Mouse (Mus musculus) heart, embryonic 11.5 days (tissue): ENCODE results near the gene Fam234a. TPM values are rescaled to one million over a fixed set of nuclear protein-coding genes. Genes with fewer than 3 reads are reported as not detected.
"Not testable (repeated sequence)": the region's sequence is repeated elsewhere in the genome, so short reads cannot be mapped to it uniquely, and the experiment has no call there.

Experiments
- ATAC-seq: fragments of 200-750 bp; cut with Nextera tagmentation; replicated peaks from 2 replicates; pipeline ENCODE4 v1.8.0; 2017; ENCODE audit warnings: moderate library complexity; ENCODE audit not compliant: insufficient number of reproducible peaks, low FRiP score, low TSS enrichment
- H3K27ac ChIP-seq: fragments of 300-500 bp; sonication (generic); 2 replicates; pipeline ENCODE4 v1.5.1; 2014; ENCODE audit warnings: mild to moderate bottlenecking, low read depth, low read length
- H3K27me3 ChIP-seq: fragments of 300-500 bp; sonication (generic); 2 replicates; pipeline ENCODE4 v1.6.1; 2014; ENCODE audit warnings: mild to moderate bottlenecking, low read length, mixed read lengths; ENCODE audit not compliant: control insufficient read depth, insufficient read depth
- H3K36me3 ChIP-seq: fragments of 300-500 bp; sonication (generic); 2 replicates; pipeline ENCODE4 v1.6.1; 2014; ENCODE audit warnings: mild to moderate bottlenecking, low read length, moderate library complexity, mixed read lengths; ENCODE audit not compliant: control insufficient read depth, insufficient read depth
- H3K4me1 ChIP-seq: fragments of 300-500 bp; sonication (generic); 2 replicates; pipeline ENCODE4 v1.6.1; 2014; ENCODE audit warnings: low read length; ENCODE audit not compliant: control insufficient read depth, insufficient read depth
- H3K4me2 ChIP-seq: fragments of 300-500 bp; sonication (generic); 2 replicates; pipeline ENCODE4 v1.6.1; 2014; ENCODE audit warnings: mild to moderate bottlenecking, moderate library complexity
- H3K4me3 ChIP-seq: fragments of 300-500 bp; sonication (generic); 2 replicates; pipeline ENCODE4 v1.5.1; 2014; ENCODE audit warnings: low read depth, low read length
- H3K9ac ChIP-seq: fragments of 300-500 bp; sonication (generic); 2 replicates; pipeline ENCODE4 v1.6.1; 2014; ENCODE audit warnings: mild to moderate bottlenecking, low read depth, low read length, moderate library complexity
- H3K9me3 ChIP-seq: fragments of 300-500 bp; sonication (generic); replicated peaks from 2 replicates; pipeline ENCODE4 v1.6.1; 2016; ENCODE audit warnings: low read length; ENCODE audit not compliant: control insufficient read depth
- WGBS: fragments of 180-500 bp; shearing (Covaris S2); extraction: QIAGEN DNeasy Blood & Tissue Kit; methylation state at CpG from one replicate; pipeline ENCODE4 v1.1.7; 2014; ENCODE audit not compliant: insufficient replicate concordance; 5-methylcytosine and 5-hydroxymethylcytosine counted together
- polyA plus RNA-seq: library from polyadenylated mRNA; unstranded; fragments of >200 nt; fragmentation: Nextera tagmentation; extraction: Ambion mirVana; gene quantifications from 2 replicates; pipeline ENCODE4 v1.2.1, GENCODE M21; 2014

Fam234a gene
- 34.4 and 39.7 TPM in 2 replicates for polyA plus RNA-seq

DNA sequence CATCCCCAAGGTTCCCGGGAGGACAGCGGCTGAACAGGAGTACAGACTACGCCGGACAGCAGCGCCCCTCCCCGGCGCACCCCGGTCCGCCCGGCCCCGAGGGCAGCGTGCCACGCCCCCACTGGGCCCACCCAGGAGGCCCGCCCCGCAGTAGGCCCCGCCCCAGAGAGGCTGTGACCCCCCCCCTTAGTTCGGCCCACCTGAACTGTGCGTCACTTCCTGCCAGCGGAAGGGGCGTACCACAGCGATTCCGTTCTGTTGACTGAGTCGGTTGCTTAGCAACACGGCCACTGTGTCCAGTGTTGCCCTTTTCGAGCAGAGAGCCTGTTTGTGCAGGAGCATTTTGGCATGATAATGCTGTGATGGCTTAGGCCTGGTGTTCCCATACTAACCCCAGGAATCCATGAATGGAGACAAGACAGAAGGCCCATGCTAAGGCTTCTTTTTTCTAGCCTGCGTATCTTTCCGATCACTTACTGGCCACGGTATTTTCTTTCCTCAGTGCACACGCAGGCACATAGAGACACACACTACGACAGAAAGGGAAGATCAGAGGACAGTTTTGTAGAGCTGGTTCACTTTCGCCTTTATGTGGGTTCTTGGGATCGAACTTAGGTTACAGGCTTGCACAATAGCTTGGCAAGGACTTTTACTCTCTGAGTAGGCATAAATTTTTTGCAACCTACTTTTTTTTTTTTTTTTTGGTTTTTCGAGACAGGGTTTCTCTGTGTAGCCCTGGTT is at the start of gene Fam234a:
Gene Fam234a (minus strand): TSS at position 142 of the 741 bp plus-strand sequence.
- WGBS, result 6% methylated on average over 33 of the region's 33 CpGs
- Histone ChIP-seq H3K4me3 (peak within 1 kb of the TSS; percentile 68), H3K36me3 (no peaks in the 10 kb centered on the region), H3K27me3 (no peaks in the 10 kb centered on the region), H3K9ac (peak within 1 kb of the TSS; percentile 79), H3K4me1 (peaks cover 15% of the 10 kb centered on the region), H3K9me3 (no peaks in the 10 kb centered on the region), H3K4me2 (peak within 1 kb of the TSS; percentile 91), H3K27ac (peak within 1 kb of the TSS; percentile 70)
- ATAC-seq, result peak; percentile 98

DNA sequence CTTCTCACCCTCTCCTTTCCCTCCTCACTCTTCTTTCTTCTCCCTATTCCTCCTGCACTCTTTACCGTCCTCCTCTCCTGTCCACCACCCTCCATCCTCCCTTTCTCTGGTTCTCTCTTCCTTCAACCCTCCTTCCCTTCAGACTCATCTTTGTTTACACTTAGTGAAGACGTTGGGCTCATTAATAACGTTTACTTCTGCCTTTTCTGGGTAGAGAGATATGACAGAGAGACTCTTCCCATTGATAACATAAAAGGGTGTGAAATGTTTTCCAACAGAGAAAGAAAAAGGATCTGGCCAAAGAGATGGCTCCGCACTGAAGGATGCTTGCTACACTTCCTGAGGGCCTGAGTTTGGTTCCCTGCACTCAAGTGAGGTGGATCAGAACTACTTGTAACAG is 45.4 kb upstream of the Fam234a start:
- H3K4me2 ChIP-seq, result no peak overlapping the region
- no peak overlapping the region for H3K4me3 ChIP-seq
- peaks cover 25% of the 10 kb centered on the region for H3K36me3 ChIP-seq
- H3K9ac ChIP-seq, result no peak overlapping the region
- no peaks in the 10 kb centered on the region for H3K27me3 ChIP-seq
- H3K27ac ChIP-seq, result no peak overlapping the region
- WGBS, result 81% methylated on average over 4 of the region's 4 CpGs
- no peaks in the 10 kb centered on the region for H3K4me1 ChIP-seq
- no peak for ATAC-seq
- H3K9me3 ChIP-seq, result no peaks in the 10 kb centered on the region; the same call in 1 of the 2 replicates

DNA sequence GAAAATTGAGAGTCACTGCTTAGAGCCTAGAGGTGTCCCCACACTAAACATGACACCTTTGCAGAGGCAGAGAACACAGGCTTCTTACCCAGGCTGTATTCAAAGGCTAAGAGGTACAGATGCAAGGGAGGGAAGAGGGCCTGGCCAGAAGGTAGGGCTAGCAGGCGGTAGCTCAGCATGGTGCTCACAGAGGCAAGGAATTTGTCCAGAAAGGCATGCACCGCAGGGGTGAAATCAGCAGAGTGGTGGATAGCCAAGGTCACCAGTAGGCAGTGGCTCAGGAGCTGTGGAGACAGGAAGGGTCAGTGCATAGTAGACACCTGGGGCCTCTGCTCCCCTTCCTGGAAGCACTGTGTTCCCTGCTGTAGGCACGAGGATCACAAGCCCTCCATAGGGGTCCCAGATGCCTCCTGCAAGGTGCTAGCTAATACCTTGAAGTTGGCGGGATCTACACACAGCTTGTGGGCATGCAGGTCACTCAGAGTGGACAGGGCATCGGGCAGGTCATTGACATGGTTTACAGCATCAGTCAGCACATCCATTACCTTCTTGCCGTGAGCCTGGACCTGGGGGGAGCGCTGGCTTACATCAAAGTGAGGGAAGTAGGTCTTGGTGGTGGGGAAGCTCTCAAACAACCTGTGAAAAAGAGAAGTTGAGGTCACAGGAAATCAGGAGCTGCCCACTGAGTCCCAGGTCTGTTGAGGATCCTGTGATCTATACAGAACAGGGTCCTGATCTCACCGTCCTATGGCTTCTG is 42.3 kb upstream of the Fam234a start:
- Histone ChIP-seq H3K36me3 (peaks cover 40% of the 10 kb centered on the region), H3K27ac (no peak overlapping the region), H3K4me2 (no peak overlapping the region), H3K9ac (no peak overlapping the region), H3K27me3 (no peaks in the 10 kb centered on the region), H3K9me3 (no peaks in the 10 kb centered on the region), H3K4me1 (no peaks in the 10 kb centered on the region), H3K4me3 (no peak overlapping the region)
- 87% methylated on average over 8 of the region's 8 CpGs for WGBS
- no peak for ATAC-seq

DNA sequence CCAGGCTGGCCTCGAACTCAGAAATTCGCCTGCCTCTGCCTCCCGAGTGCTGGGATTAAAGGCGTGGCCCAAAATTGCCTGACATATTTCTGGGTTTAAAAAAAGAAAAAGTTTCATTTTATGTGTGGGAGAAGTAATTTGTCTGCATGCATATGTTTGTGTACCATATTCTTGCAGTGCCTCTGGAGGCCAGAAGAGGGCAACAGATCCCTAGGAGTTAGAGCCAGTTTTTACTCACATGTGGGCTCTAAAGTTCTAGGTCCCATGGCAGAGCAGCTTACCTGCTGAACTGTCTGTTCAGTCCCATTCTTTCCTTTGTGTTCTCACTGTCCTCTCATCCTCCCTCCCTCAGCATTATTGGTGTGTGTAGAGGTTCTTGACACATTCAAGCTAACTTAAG is 32.7 kb upstream of the Fam234a start:
- H3K4me2 ChIP-seq, result no peak overlapping the region
- H3K9ac ChIP-seq, result no peak overlapping the region
- no peaks in the 10 kb centered on the region for H3K27me3 ChIP-seq
- no peak overlapping the region for H3K27ac ChIP-seq
- H3K4me1 ChIP-seq, result no peaks in the 10 kb centered on the region
- H3K4me3 ChIP-seq, result no peak overlapping the region
- peaks cover 51% of the 10 kb centered on the region for H3K36me3 ChIP-seq
- WGBS, result 97% methylated on average over 4 of the region's 4 CpGs
- no peak for ATAC-seq
- H3K9me3 ChIP-seq, result no peaks in the 10 kb centered on the region

DNA sequence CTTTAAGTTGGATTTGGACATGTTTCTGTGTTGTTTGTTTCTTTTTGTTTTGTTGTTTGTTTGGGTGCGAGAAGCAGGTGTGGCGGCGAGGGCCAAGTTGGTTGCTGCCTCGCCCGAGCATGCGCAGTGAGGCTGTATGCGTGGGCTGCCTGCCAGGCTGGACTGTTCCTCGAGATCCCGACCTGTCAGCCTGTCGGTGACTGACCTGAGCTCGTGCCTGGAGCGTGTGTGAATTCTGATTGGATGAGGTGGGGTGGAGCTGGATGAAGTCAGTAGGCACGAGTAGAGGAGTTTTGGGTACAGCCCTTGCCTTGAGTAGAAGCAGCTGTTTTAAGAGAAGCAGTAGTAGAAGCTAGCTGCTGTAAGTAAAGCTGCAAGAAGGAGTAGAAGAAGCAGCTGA is 31.9 kb upstream of the Fam234a start:
- Histone ChIP-seq H3K27ac (no peak overlapping the region), H3K9me3 (no peaks in the 10 kb centered on the region), H3K4me3 (no peak overlapping the region), H3K9ac (no peak overlapping the region), H3K4me2 (no peak overlapping the region), H3K36me3 (peaks cover 46% of the 10 kb centered on the region), H3K4me1 (no peaks in the 10 kb centered on the region), H3K27me3 (no peaks in the 10 kb centered on the region)
- WGBS, result 88% methylated on average over 13 of the region's 13 CpGs
- no peak for ATAC-seq

DNA sequence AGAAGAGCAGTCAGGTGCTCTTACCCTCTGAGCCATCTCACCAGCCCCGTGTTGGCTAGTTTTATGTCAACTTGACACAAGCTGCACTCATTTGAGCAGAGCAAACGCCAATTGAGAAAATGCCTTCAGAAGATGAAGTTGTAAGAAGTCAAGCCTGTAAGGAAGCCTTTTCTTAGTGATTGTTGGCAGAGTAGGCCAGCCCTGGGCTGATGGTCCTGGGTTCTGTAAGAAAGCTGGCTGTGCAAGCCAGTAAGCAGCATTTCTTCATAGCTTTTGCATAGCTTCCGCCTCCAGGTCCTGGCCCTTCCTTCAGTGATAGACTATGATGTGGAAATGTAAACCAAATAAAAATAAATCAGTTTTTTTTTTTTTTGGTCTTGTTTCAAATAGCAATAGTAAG is 28.5 kb upstream of the Fam234a start:
- no peak for ATAC-seq
- 86% methylated on average over 3 of the region's 3 CpGs for WGBS
- no peak overlapping the region for H3K9ac ChIP-seq

DNA sequence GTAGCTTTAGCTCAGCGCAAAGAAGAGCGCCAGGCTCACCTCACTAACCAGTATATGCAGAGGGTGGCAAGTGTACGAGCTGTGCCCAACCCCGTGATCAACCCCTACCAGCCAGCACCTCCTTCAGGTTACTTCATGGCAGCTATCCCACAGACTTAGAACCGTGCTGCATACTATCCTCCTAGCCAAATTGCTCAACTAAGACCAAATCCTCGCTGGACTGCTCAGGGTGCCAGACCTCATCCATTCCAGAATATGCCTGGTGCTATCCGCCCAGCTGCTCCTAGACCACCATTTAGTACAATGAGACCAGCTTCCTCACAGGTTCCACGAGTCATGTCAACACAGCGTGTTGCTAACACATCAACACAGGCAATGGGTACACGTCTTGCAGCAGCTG is 25.5 kb upstream of the Fam234a start:
- not testable (repeated sequence) for H3K4me2 ChIP-seq, H3K9ac ChIP-seq, H3K27me3 ChIP-seq, H3K27ac ChIP-seq, H3K4me3 ChIP-seq, H3K4me1 ChIP-seq, H3K9me3 ChIP-seq, ATAC-seq
- WGBS, result 96% methylated on average over 10 of the region's 10 CpGs
- peaks cover 26% of the 10 kb centered on the region for H3K36me3 ChIP-seq

More for the DNA sequence above, 28.5 kb upstream of the Fam234a start:
- Histone ChIP-seq H3K9me3 (no peaks in the 10 kb centered on the region), H3K4me1 (no peaks in the 10 kb centered on the region), H3K4me2 (no peak overlapping the region), H3K36me3 (peaks cover 31% of the 10 kb centered on the region), H3K27ac (no peak overlapping the region), H3K4me3 (no peak overlapping the region), H3K27me3 (no peaks in the 10 kb centered on the region)

DNA sequence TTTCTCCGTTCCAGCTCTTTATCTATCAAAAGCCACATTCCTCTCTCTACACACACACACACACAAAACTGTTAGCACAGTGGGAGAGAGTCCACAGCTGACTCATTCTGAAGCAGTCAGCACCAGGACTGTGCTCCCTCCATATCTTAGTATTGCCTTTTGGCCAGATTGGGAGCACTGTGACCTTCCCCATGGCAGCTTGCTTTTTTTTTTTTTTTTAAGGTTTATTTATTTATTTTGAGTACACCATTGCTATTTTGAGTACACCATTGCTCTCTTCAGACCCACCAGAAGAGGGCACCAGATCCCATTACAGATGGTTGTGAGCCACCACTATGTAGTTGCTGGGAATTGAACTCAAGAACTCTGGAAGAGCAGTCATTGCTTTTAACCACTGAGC is 24.8 kb upstream of the Fam234a start:
- no peak for ATAC-seq

More for the DNA sequence above, 24.8 kb upstream of the Fam234a start:
- H3K27ac ChIP-seq, result no peak overlapping the region
- WGBS, result 33% methylated on average over 1 of the region's 1 CpGs
- peaks cover 30% of the 10 kb centered on the region for H3K36me3 ChIP-seq
- H3K4me2 ChIP-seq, result no peak overlapping the region
- no peak overlapping the region for H3K4me3 ChIP-seq
- no peaks in the 10 kb centered on the region for H3K9me3 ChIP-seq
- no peaks in the 10 kb centered on the region for H3K27me3 ChIP-seq
- H3K9ac ChIP-seq, result no peak overlapping the region
- no peaks in the 10 kb centered on the region for H3K4me1 ChIP-seq
